Mouse (Mus musculus): ENCODE results near the gene Hspa4l. TPM values are rescaled to one million over a fixed set of nuclear protein-coding genes. Genes with fewer than 3 reads are reported as not detected.
"Not testable (repeated sequence)": the region's sequence is repeated elsewhere in the genome, so short reads cannot be mapped to it uniquely, and the experiment has no call there.

Hspa4l gene
- polyA plus RNA-seq, 1 experiment from 2014 or later, result 22.5 TPM

- DNase-seq (ENCODE audit: low spot score) (no peak), ATAC-seq (no peak)
- no peak for TF ChIP-seq CTCF (IDR thresholded peaks at IDR 0.05)
- no peak for TF ChIP-seq EP300 (IDR thresholded peaks at IDR 0.05)
- H3K27ac ChIP-seq (ENCODE audit: low read length), result no peak overlapping the region
- H3K27me3 ChIP-seq (replicated peaks; ENCODE audit: insufficient read depth, low read length), result no peaks in the 10 kb centered on the region
- WGBS, result 90% methylated on average over 10 of the region's 10 CpGs
- H3K36me3 ChIP-seq (ENCODE audit: insufficient read depth, low read length), result peaks cover 26% of the 10 kb centered on the region
- no peaks in the 10 kb centered on the region for H3K9me3 ChIP-seq (ENCODE audit: low read length)
- H3K4me3 ChIP-seq (ENCODE audit: low read depth, low read length), result no peak overlapping the region
- H3K9ac ChIP-seq (replicated peaks; ENCODE audit: low read depth), result no peak overlapping the region
- H3K4me2 ChIP-seq (replicated peaks; ENCODE audit: low read depth, low read length), result no peak overlapping the region
- H3K4me1 ChIP-seq (ENCODE audit: insufficient read depth, low read depth, low read length), result no peaks in the 10 kb centered on the region
Measured at GRCm38 (mm10) chr3:40808686-40809085, 64.4 kb downstream of the Hspa4l start.

- no peak overlapping the region for H3K27ac ChIP-seq (ENCODE audit: low read length)
- no peak overlapping the region for H3K9ac ChIP-seq (replicated peaks; ENCODE audit: low read depth)
- H3K4me3 ChIP-seq (ENCODE audit: low read depth, low read length), result no peak overlapping the region
- H3K9me3 ChIP-seq (ENCODE audit: low read length), result no peaks in the 10 kb centered on the region
- ATAC-seq (no peak), DNase-seq (ENCODE audit: low spot score) (no peak)
- 79% methylated on average over 2 of the region's 2 CpGs for WGBS
- no peak for TF ChIP-seq CTCF (IDR thresholded peaks at IDR 0.05)
- TF ChIP-seq EP300 (IDR thresholded peaks at IDR 0.05), result no peak
- H3K27me3 ChIP-seq (replicated peaks; ENCODE audit: insufficient read depth, low read length), result no peaks in the 10 kb centered on the region
- no peaks in the 10 kb centered on the region for H3K4me1 ChIP-seq (ENCODE audit: insufficient read depth, low read depth, low read length)
- H3K4me2 ChIP-seq (replicated peaks; ENCODE audit: low read depth, low read length), result no peak overlapping the region
- H3K36me3 ChIP-seq (ENCODE audit: insufficient read depth, low read length), result peaks cover 25% of the 10 kb centered on the region
Measured at GRCm38 (mm10) chr3:40809894-40810293, 65.6 kb downstream of the Hspa4l start.

GRCm38 (mm10) chr3:40813275-40813674, 69.0 kb downstream of the Hspa4l start:
- no peak overlapping the region for H3K9ac ChIP-seq (replicated peaks; ENCODE audit: low read depth)
- no peaks in the 10 kb centered on the region for H3K4me1 ChIP-seq (ENCODE audit: insufficient read depth, low read depth, low read length)
- no peak overlapping the region for H3K4me3 ChIP-seq (ENCODE audit: low read depth, low read length)
- no peaks in the 10 kb centered on the region for H3K27me3 ChIP-seq (replicated peaks; ENCODE audit: insufficient read depth, low read length)
- TF ChIP-seq EP300 (IDR thresholded peaks at IDR 0.05) (no peak), CTCF (IDR thresholded peaks at IDR 0.05) (no peak)
- 98% methylated on average over 2 of the region's 2 CpGs for WGBS
- no peak for DNase-seq (ENCODE audit: low spot score)
- H3K4me2 ChIP-seq (replicated peaks; ENCODE audit: low read depth, low read length), result no peak overlapping the region
- no peak overlapping the region for H3K27ac ChIP-seq (ENCODE audit: low read length)
- H3K9me3 ChIP-seq (ENCODE audit: low read length), result no peaks in the 10 kb centered on the region
- H3K36me3 ChIP-seq (ENCODE audit: insufficient read depth, low read length), result peaks cover 24% of the 10 kb centered on the region
- no peak for ATAC-seq

- not testable (repeated sequence) for H3K4me3 ChIP-seq (ENCODE audit: low read depth, low read length); H3K27me3 ChIP-seq (replicated peaks; ENCODE audit: insufficient read depth, low read length); ATAC-seq; H3K4me1 ChIP-seq (ENCODE audit: insufficient read depth, low read depth, low read length); H3K27ac ChIP-seq (ENCODE audit: low read length); DNase-seq (ENCODE audit: low spot score); H3K36me3 ChIP-seq (ENCODE audit: insufficient read depth, low read length); H3K9me3 ChIP-seq (ENCODE audit: low read length); H3K9ac ChIP-seq (replicated peaks; ENCODE audit: low read depth)
- H3K4me2 ChIP-seq (replicated peaks; ENCODE audit: low read depth, low read length), result peak overlapping the region; percentile 53; the same call in 1 of the 2 replicates
- WGBS, result 73% methylated on average over 5 of the region's 6 CpGs
Measured at GRCm38 (mm10) chr3:40845521-40845920, 101.2 kb downstream of the Hspa4l start.

Other genes starting within 250 kb of the Hspa4l start
- gene Intu, start 213.2 kb upstream of the Hspa4l start, polyA plus RNA-seq (2015; fragmentation: Nextera tagmentation; extraction: Ambion mirVana), result 1.1 and 1.8 TPM in 2 replicates
- 0.08 and 0.12 TPM in 2 replicates for gene Slc25a31, start 35.6 kb upstream of the Hspa4l start, polyA plus RNA-seq (2015; fragmentation: Nextera tagmentation; extraction: Ambion mirVana)
- 8.9 and 9.2 TPM in 2 replicates for gene Plk4, start 55.5 kb downstream of the Hspa4l start, polyA plus RNA-seq (2015; fragmentation: Nextera tagmentation; extraction: Ambion mirVana)
- 7.1 and 8.9 TPM in 2 replicates for gene Mfsd8, start 102.4 kb downstream of the Hspa4l start, polyA plus RNA-seq (2015; fragmentation: Nextera tagmentation; extraction: Ambion mirVana)
- gene Abhd18, start 102.5 kb downstream of the Hspa4l start, polyA plus RNA-seq (2015; fragmentation: Nextera tagmentation; extraction: Ambion mirVana), result 4.7 and 5.9 TPM in 2 replicates
- gene 1700034I23Rik, start 158.0 kb downstream of the Hspa4l start, polyA plus RNA-seq (2015; fragmentation: Nextera tagmentation; extraction: Ambion mirVana), result 0.08 TPM in 1 of 2 replicates, not detected in the other
- gene Larp1b, start 205.3 kb downstream of the Hspa4l start, polyA plus RNA-seq (2015; fragmentation: Nextera tagmentation; extraction: Ambion mirVana), result 6.6 and 7.2 TPM in 2 replicates

Data from lung, postnatal 0 days (tissue).